Mouse (Mus musculus) lung, postnatal 0 days (tissue): ENCODE measurements around the gene Frmd4a. TPM values are rescaled to one million over a fixed set of nuclear protein-coding genes. Genes with fewer than 3 reads are reported as not detected.

Experiments used
- ATAC-seq: fragments of 200-750 bp; cut with Nextera tagmentation; 2 replicates; pipeline ENCODE4 v1.8.0; 2017; ENCODE audit warnings: moderate library complexity
- DNase-seq: peaks from one replicate; pipeline ENCODE4 v3.0.0-alpha.2; 2016; ENCODE audit warnings: low spot score
- H3K27ac ChIP-seq: fragments of 300-500 bp; sonication (generic); 2 replicates; pipeline ENCODE4 v1.5.1; 2014; ENCODE audit warnings: antibody characterized with exemption, mild to moderate bottlenecking, low read length, mixed read lengths
- H3K27me3 ChIP-seq: fragments of 300-500 bp; sonication (generic); replicated peaks from 2 replicates; pipeline ENCODE4 v1.6.1; 2014; ENCODE audit warnings: low read length, mixed read lengths; ENCODE audit not compliant: insufficient read depth
- H3K36me3 ChIP-seq: fragments of 300-500 bp; sonication (generic); 2 replicates; pipeline ENCODE4 v1.6.1; 2014; ENCODE audit warnings: low read length, mixed read lengths; ENCODE audit not compliant: insufficient read depth
- H3K4me1 ChIP-seq: fragments of 300-500 bp; sonication (generic); 2 replicates; pipeline ENCODE4 v1.6.1; 2014; ENCODE audit warnings: antibody characterized with exemption, low read depth, low read length, mixed read lengths; ENCODE audit not compliant: insufficient read depth
- H3K4me2 ChIP-seq: fragments of 300-500 bp; sonication (generic); replicated peaks from 2 replicates; pipeline ENCODE4 v1.6.1; 2014; ENCODE audit warnings: low read depth, mild to moderate bottlenecking, low read length, moderate library complexity, mixed read lengths
- H3K4me3 ChIP-seq: fragments of 300-500 bp; sonication (generic); 2 replicates; pipeline ENCODE4 v1.5.1; 2014; ENCODE audit warnings: low read depth, low read length
- H3K9ac ChIP-seq: fragments of 300-500 bp; sonication (generic); replicated peaks from 2 replicates; pipeline ENCODE4 v1.6.1; 2014; ENCODE audit warnings: low read depth, mild to moderate bottlenecking
- H3K9me3 ChIP-seq: fragments of 300-500 bp; sonication (generic); 2 replicates; pipeline ENCODE4 v1.6.1; 2016; ENCODE audit warnings: low read length, mixed read lengths
- CTCF ChIP-seq: IDR thresholded peaks from 2 replicates; pipeline ENCODE4 v1.5.1; 2016; ENCODE audit warnings: antibody characterized with exemption, mild to moderate bottlenecking
- EP300 ChIP-seq: IDR thresholded peaks from 2 replicates; pipeline ENCODE4 v1.6.1; 2016; ENCODE audit warnings: antibody characterized with exemption, mild to moderate bottlenecking, control low read depth
- WGBS: fragments of 180-500 bp; shearing (Covaris S2); extraction: QIAGEN DNeasy Blood & Tissue Kit; methylation state at CpG from one replicate; pipeline ENCODE4 v1.1.7; 2014; 5-methylcytosine and 5-hydroxymethylcytosine counted together
- polyA plus RNA-seq: library from polyadenylated mRNA; unstranded; fragments of >200 nt; fragmentation: Nextera tagmentation; extraction: Ambion mirVana; gene quantifications from 2 replicates; pipeline ENCODE4 v1.2.1, GENCODE M21; 2015

Frmd4a gene
- polyA plus RNA-seq, 1 experiment from 2014 or later, result 15.8 TPM

DNA sequence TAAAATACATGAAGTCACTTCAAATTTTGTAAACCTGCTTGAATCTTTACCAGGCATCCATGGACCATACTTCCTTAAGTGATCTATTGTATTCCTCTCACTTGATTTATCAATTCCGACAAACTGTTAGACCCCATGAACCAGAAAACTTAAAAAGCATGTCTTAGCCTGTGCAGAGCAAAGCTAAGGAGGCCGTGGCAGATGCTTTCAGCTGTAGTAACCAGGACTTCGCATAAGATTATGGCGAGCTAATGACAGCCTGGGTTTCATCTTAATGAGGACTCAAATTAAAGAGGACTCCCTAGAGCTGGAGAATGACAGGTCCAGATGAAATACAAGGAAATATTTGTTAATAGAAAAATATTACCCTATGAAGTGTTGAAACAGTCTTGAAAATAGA, 139.9 kb downstream of the Frmd4a start:
- Histone ChIP-seq H3K27ac (no peak overlapping the region), H3K4me2 (no peak overlapping the region), H3K4me3 (no peak overlapping the region), H3K36me3 (no peaks in the 10 kb centered on the region), H3K4me1 (0 out of 2 replicates have a peak, but pooled peaks cover 4% of the 10 kb centered on the region), H3K9ac (no peak overlapping the region), H3K9me3 (no peaks in the 10 kb centered on the region), H3K27me3 (no peaks in the 10 kb centered on the region)
- TF ChIP-seq CTCF, result no peak
- no peak for TF ChIP-seq EP300
- ATAC-seq (no peak), DNase-seq (no peak)
- WGBS, result 85% methylated on average over 4 of the region's 4 CpGs

DNA sequence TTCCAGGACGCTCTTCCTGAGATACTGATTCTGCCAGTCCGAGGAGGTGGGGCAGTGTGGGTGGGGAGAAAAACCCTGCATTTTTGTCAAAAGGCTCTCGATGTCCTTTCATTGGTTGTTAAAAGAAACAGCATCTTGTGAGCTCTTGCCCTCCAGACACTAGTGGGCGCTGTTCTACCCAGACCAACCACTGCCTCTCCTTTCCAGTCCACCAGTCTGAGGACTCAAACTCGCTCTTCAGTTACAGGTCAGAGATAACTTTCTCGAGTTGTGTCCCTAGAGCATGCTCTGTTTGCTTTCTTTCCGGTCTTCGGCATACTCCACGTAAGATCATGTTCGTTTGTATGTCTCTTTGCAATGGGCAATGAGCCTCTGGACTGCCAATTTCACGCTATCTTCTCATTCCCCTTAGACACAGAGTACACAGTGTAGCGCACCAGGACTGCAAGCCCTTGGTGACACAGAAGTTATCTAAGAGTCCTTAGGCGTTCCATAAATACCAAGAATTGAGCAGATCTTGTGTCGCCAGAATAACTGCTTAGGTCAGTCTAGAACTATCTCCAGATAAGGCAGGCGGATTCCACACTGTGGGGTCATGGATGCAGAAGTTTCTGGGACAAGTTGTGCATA, 142.2 kb downstream of the Frmd4a start:
- ATAC-seq, result peak; percentile 64
- TF ChIP-seq EP300 (peak; percentile 66), CTCF (peak; percentile 66)

DNA sequence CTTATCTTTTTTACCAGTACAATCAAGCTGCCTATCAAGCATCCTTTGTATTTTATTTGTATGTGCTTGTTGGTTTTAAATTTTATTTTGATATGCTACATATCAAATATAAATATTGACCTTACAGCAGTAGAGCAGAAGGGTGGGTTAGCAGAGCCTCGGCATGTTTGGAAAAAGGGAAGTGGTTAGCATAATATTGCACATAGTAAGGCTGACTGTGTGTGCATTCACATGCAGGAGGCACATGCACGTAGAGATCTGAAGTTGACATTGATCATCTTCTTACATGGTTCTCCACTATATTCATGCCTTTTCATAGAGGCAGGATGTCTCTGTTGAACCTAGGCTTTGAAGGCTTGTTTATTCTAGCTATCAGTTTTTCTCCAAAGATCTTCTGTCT, 148.7 kb downstream of the Frmd4a start:
- Histone ChIP-seq H3K4me2 (no peak overlapping the region), H3K4me1 (no peaks in the 10 kb centered on the region), H3K27me3 (no peaks in the 10 kb centered on the region), H3K9me3 (no peaks in the 10 kb centered on the region), H3K27ac (no peak overlapping the region), H3K9ac (no peak overlapping the region), H3K4me3 (no peak overlapping the region), H3K36me3 (no peaks in the 10 kb centered on the region)
- DNase-seq, result no peak
- no peak for TF ChIP-seq EP300
- TF ChIP-seq CTCF, result no peak
- no peak for ATAC-seq
- WGBS, result 63% methylated on average over 2 of the region's 2 CpGs

More for the DNA sequence above, 142.2 kb downstream of the Frmd4a start:
- no peaks in the 10 kb centered on the region for H3K36me3 ChIP-seq
- DNase-seq, result peak; percentile 25
- no peaks in the 10 kb centered on the region for H3K9me3 ChIP-seq
- no peak overlapping the region for H3K4me3 ChIP-seq
- H3K4me2 ChIP-seq, result 0 out of 2 replicates have a peak overlapping the region, but pooled peaks have one; percentile 11
- no peak overlapping the region for H3K9ac ChIP-seq
- no peak overlapping the region for H3K27ac ChIP-seq
- no peaks in the 10 kb centered on the region for H3K27me3 ChIP-seq
- H3K4me1 ChIP-seq, result no peaks in the 10 kb centered on the region
- 59% methylated on average over 15 of the region's 15 CpGs for WGBS

DNA sequence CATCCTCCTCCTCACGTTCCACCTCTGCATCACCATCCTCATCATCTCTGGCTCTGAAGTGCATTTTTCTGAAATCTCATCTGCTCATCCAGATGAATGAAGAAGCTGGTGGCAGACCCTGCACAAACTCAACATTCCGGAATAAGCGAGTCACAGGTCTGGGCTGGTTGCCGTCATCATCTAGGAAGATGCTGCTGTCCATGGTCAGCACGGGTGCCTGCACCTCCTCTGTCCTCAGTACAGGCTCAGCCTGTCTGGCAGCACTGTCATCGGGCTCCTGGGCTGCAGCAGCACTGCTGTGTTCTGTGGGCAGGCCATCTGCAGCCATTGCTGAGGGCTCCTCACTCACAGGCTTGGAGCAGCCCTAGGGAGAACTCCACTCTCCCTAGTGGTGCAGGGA, 149.6 kb downstream of the Frmd4a start:
- no peak overlapping the region for H3K4me3 ChIP-seq
- no peaks in the 10 kb centered on the region for H3K9me3 ChIP-seq
- no peak for TF ChIP-seq CTCF
- no peak for TF ChIP-seq EP300
- WGBS, result 84% methylated on average over 6 of the region's 6 CpGs
- no peaks in the 10 kb centered on the region for H3K36me3 ChIP-seq
- H3K4me2 ChIP-seq, result no peak overlapping the region
- H3K4me1 ChIP-seq, result no peaks in the 10 kb centered on the region
- no peak overlapping the region for H3K9ac ChIP-seq
- no peaks in the 10 kb centered on the region for H3K27me3 ChIP-seq
- ATAC-seq (no peak), DNase-seq (no peak)
- H3K27ac ChIP-seq, result no peak overlapping the region

DNA sequence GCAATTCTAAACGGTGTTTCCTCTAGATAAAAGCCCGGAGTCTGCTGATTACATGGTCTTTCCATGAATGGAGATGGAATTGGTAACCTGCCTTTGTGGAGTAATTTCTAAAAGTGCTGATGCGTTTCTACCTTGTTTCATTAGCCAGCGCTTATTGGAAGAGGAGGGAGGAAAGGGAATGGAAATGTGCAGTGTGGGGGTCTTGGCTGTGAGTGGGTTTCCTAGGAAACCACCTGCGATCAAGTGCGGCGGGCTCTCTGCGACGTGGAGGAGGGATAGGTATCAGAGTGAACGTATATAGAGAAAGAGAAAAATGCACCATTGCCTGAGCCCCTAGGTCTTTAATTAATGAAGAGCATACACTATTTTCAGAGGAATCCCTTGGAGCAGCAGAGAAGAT, 152.2 kb downstream of the Frmd4a start:
- Histone ChIP-seq H3K9ac (no peak overlapping the region), H3K27me3 (no peaks in the 10 kb centered on the region), H3K27ac (no peak overlapping the region), H3K4me2 (no peak overlapping the region), H3K4me1 (no peaks in the 10 kb centered on the region), H3K9me3 (no peaks in the 10 kb centered on the region), H3K4me3 (no peak overlapping the region), H3K36me3 (no peaks in the 10 kb centered on the region)
- TF ChIP-seq EP300, result no peak
- no peak for TF ChIP-seq CTCF
- WGBS, result 74% methylated on average over 10 of the region's 10 CpGs
- ATAC-seq (no peak), DNase-seq (no peak)

DNA sequence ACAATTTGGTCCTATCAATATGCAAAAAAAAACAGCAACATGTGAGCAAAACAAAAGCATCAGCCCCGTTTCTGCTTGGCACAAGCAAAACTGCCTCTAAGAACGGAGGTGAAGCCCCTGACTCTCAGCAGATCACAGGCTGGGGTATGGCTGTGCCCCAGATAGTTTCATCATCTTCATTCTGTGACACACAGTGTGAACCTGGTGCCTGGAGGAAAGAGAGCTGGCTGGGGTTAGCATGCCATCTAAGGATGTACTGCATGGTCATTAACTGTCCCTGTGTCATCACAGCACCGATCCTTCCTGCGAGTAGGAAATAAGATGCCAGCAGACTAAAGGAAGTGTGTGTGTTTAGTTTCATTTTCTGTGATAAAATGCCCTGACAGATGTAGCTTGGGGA, 152.7 kb downstream of the Frmd4a start:
- H3K4me1 ChIP-seq, result no peaks in the 10 kb centered on the region

DNA sequence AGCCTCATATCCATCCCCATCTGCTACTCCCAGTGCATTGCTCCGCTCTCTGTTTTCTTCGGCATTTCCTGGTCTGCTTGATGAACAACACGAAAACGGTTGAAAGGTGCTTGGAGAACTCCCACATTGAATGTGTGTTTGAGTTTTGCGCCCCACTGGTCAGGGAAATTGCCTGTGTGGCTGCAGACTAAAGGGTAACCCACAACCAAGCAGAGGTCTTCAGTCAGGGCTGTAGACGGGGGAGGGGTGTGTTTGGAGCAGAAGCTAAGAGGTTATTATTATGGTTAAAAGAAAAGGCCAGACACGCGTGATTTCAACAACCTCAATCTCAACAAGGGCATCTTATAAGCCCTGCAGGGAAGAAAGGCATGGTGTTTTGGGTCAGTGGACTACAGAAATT, 167.5 kb downstream of the Frmd4a start:
- H3K4me3 ChIP-seq, result no peak overlapping the region
- ATAC-seq (no peak), DNase-seq (no peak)
- no peak overlapping the region for H3K27ac ChIP-seq
- H3K27me3 ChIP-seq, result no peaks in the 10 kb centered on the region
- H3K9ac ChIP-seq, result no peak overlapping the region
- 83% methylated on average over 8 of the region's 8 CpGs for WGBS
- H3K4me2 ChIP-seq, result no peak overlapping the region
- H3K36me3 ChIP-seq, result no peaks in the 10 kb centered on the region
- H3K4me1 ChIP-seq, result no peaks in the 10 kb centered on the region
- H3K9me3 ChIP-seq, result no peaks in the 10 kb centered on the region
- TF ChIP-seq CTCF (no peak), EP300 (no peak)

More for the DNA sequence above, 152.7 kb downstream of the Frmd4a start:
- ATAC-seq, result no peak
- no peaks in the 10 kb centered on the region for H3K27me3 ChIP-seq
- H3K9me3 ChIP-seq, result no peaks in the 10 kb centered on the region
- no peak overlapping the region for H3K27ac ChIP-seq
- DNase-seq, result no peak
- no peak overlapping the region for H3K9ac ChIP-seq
- no peak overlapping the region for H3K4me2 ChIP-seq
- H3K36me3 ChIP-seq, result no peaks in the 10 kb centered on the region
- TF ChIP-seq CTCF (no peak), EP300 (no peak)
- 72% methylated on average over 4 of the region's 4 CpGs for WGBS
- H3K4me3 ChIP-seq, result no peak overlapping the region
